Mouse (Mus musculus): ENCODE measurements at regions not wholly inside any gene's neighbourhood (a gene's known extent, or its start where the extent isn't known, plus 50 kb on each side); places are given as distances from the start of the nearest gene placed in this dataset.
A peak's percentile ranks its signal among the peaks of the same experiment; 100 is the strongest.

DNA sequence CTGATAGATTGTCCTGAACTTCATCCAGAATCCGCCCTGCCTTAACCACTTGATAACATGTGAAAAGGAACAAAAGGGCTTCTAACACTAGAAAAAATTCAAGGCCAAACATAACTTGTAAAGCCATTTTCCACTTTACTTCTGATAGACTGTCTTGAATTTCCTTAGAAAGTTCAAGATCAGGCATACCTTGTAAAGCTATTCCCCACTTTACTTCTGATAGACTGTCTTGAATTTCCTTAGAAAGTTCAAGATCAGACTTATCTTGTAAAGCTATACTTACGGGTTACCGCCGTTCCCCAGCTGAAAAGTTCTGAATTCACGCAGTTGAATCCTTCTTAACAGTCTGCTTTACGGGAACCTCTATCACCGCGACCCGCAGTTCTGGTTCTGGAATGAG lies 108.4 kb downstream of the Gm21913 start:
- DNase-seq (ENCODE audit: low spot score in 2 of 2), result peak in 1 of 2 experiments; percentile 7
